Mouse (Mus musculus) adrenal gland, postnatal 36 days (tissue): ENCODE data around the gene Hoxa6. TPM values are rescaled to one million over a fixed set of nuclear protein-coding genes. Genes with fewer than 3 reads are reported as not detected.

Experiments
- DNase-seq, 2 experiments: peaks; one replicate each; pipeline ENCODE4 v3.0.0; 2021; ENCODE audit warnings: mixed read lengths in 1 of 2
- total RNA-seq, 2 experiments: library from RNA; stranded (reverse); gene quantifications; 2 replicates each; pipeline ENCODE4 v1.2.3; 2021

Gene Hoxa6
- total RNA-seq, 2 experiments from 2014 or later: 2.5 to 4.6 TPM

GRCm38 (mm10) chr6:52201269-52201668, 7.3 kb downstream of the Hoxa6 start:
- DNase-seq: no peak

- no peak for DNase-seq
These were observed 7.7 kb downstream of the Hoxa6 start for GRCm38 (mm10) chr6:52200751-52201250.

GRCm38 (mm10) chr6:52200073-52200750, 8.3 kb downstream of the Hoxa6 start:
- DNase-seq: peak in 1 of 2 experiments; percentile 35

GRCm38 (mm10) chr6:52197271-52197670, 11.3 kb downstream of the Hoxa6 start:
- peak; percentile 69 to 73 for DNase-seq

GRCm38 (mm10) chr6:52196811-52197210, 11.7 kb downstream of the Hoxa6 start:
- DNase-seq: no peak

- no peak for DNase-seq
These were observed 13.8 kb downstream of the Hoxa6 start for GRCm38 (mm10) chr6:52194690-52195089.

GRCm38 (mm10) chr6:52191860-52192550, 16.5 kb downstream of the Hoxa6 start:
- peak; percentile 93 to 97 for DNase-seq

GRCm38 (mm10) chr6:52190906-52191810, 17.4 kb downstream of the Hoxa6 start, which contains the start of gene Hoxa4:
Gene Hoxa4, minus strand, starts transcription at chr6:52191753.
- DNase-seq: no peak

GRCm38 (mm10) chr6:52190410-52190809, 18.1 kb downstream of the Hoxa6 start:
- DNase-seq: no peak

- DNase-seq: no peak
These were observed 18.6 kb downstream of the Hoxa6 start for GRCm38 (mm10) chr6:52189909-52190308.

- DNase-seq: no peak
These were observed 19.3 kb downstream of the Hoxa6 start for GRCm38 (mm10) chr6:52189172-52189591.

GRCm38 (mm10) chr6:52186500-52186899, 22.0 kb downstream of the Hoxa6 start:
- DNase-seq: no peak

GRCm38 (mm10) chr6:52185834-52186233, 22.7 kb downstream of the Hoxa6 start:
- DNase-seq: no peak

GRCm38 (mm10) chr6:52185222-52185621, 23.3 kb downstream of the Hoxa6 start:
- DNase-seq: peak; percentile 70 to 74

GRCm38 (mm10) chr6:52184668-52185067, 23.9 kb downstream of the Hoxa6 start:
- DNase-seq: no peak

GRCm38 (mm10) chr6:52183311-52184080, 25.0 kb downstream of the Hoxa6 start:
- no peak for DNase-seq

GRCm38 (mm10) chr6:52182793-52183192, 25.7 kb downstream of the Hoxa6 start:
- DNase-seq: no peak

- DNase-seq: no peak
These were observed 26.5 kb downstream of the Hoxa6 start for GRCm38 (mm10) chr6:52182030-52182429.

- DNase-seq: no peak
These were observed 27.8 kb downstream of the Hoxa6 start for GRCm38 (mm10) chr6:52180726-52181125.

- no peak for DNase-seq
These were observed 28.3 kb downstream of the Hoxa6 start for GRCm38 (mm10) chr6:52180213-52180710.

- no peak for DNase-seq
These were observed 28.8 kb downstream of the Hoxa6 start for GRCm38 (mm10) chr6:52179690-52180089.
